Mouse (Mus musculus): Measurements from ENCODE around the gene Lrit2.

The Lrit2 gene

DNA sequence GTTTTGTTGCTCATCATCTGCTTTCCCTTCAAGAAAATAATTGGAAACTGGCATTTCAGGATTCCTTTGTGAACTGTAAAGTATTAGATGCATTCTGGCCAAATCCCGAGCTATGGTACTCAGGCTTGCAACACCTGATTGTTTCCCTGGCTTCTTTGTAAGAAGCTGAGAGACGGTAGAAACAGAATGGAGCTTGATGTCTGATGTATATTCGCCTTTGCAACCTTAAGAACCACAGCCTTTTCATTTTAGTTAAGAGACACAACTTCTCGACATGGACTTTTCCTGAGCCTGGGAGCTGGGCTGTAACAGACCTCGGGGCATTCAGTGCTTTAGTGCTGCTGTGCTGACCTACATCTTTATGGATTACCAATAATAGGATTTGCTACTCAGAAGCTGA lies at the start of gene Lrit2:
Lrit2 (plus strand) TSS at position 301 of the 400 bp plus-strand sequence.
- no peak for DNase-seq (ENCODE audit: low read depth)

DNA sequence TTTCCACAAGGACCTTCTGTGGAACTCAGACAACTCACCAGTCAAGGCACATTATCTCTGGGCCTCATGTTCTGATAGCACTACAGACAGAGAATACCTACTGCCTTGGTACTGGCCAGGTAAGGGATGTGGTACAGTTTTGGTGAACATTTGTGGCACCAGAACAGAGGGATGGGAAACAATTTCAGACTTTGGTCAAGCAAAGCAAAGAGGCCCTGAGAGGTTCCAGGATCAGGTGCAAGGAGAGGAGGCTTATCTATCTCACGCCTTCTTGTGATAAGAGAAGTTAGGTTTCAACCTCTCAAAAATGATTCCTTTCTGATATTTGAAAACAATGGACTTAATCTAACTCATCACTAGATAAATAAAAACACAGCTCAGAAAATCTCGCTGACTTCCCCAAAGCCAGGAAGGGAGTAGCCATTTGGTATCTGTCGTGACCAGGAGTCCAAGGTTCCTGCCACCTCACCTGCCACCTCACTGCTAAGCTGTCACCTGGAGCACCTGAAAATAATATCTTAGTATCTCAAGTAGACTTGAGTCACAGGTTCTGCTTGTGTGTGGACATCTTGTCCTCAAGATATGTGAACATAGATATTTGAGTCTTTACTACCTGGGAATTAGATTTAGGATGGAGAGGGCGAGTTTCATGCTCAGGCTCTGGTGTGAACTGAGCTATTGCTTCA lies 40.3 kb upstream of the Lrit2 start:
- no peak for DNase-seq (ENCODE audit: low read depth)

DNA sequence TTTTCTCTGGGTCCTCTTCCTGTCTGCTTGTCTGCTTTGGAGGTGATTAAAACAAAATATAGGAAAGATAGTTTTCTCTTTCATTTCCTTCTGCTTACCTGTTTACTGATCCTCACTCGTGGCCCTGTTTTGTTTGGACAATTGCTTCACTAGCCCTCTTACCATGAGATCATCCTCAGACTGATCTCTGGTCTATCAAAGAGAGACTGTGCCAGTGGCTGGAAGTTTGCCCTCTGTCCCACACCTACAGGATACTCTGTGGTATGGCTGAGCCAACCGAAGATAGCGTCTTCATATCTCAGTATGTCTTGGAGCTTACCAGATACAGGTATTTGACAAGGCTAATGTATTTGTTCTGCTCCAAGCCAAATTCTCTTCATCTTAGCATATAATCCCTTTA lies 39.8 kb upstream of the Lrit2 start:
- DNase-seq (ENCODE audit: low read depth), result no peak

DNA sequence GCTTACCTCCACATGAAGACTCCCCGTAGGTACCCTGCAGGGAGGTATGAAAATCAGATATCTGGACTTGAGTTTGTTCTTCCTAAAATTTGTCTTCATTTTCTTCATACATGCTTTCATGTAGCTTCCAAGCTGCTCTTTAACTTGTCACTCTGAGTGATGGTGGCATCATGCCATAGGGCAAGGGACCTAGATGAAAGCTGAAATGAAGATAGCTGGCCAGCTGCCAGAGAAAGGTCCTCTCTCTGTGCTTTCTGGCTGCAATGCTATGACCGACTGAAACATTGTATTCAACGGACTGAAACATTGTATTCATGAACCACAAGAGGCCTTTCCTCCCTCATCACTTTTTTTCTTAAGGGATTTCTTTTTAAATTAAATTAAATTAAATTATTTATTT lies 39.2 kb upstream of the Lrit2 start:
- no peak for DNase-seq (ENCODE audit: low read depth)

DNA sequence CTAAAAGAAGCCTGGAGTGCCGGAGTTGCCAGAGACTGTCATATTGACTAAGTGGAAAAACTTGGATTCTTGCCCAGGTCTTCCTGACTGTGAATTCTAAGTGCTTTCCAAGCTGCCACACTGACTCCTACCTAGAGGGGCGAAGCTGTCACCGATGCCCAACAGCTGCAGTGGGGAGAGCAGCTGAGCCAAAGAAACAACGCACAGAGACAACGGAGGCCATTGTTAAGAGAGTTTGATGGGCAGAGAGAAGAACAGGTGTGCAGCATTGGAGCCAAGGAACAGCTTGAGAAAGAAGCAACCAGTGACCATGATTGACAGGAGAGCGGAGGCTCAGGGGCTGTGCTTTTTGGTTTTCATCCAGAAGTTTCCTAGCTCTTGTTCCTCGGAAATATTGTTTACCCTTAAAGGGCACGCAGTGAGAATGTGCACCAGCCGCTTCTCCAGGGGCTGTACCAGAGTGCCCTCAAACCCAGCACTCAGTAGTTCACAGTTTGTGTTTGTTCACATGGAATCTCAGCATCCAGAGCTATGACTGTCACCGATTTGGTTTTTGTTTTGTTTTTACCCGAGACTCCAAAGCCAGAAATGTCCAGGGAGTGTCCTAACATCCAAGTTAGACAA lies 35.1 kb upstream of the Lrit2 start:
- DNase-seq (ENCODE audit: low read depth), result no peak

DNA sequence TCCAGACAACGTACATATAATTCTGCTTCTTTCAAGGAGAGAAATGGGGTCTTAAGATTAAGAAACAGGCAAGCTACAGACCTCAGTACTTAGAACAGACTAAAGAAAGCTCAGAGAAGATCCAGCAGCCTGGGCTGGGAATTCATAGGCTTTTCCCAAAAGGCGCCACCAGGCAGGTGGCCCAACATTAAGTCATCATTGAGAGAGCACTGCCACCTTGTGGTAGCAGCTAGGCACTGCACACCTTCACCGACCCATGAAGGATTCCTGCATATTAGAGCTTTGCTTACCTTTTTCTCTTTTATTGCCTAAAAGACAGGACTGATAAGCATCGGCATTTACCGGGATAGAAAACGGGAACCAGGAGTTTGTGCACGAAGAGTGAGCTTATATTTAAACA lies 34.5 kb upstream of the Lrit2 start:
- DNase-seq (ENCODE audit: low read depth), result peak; percentile 11

DNA sequence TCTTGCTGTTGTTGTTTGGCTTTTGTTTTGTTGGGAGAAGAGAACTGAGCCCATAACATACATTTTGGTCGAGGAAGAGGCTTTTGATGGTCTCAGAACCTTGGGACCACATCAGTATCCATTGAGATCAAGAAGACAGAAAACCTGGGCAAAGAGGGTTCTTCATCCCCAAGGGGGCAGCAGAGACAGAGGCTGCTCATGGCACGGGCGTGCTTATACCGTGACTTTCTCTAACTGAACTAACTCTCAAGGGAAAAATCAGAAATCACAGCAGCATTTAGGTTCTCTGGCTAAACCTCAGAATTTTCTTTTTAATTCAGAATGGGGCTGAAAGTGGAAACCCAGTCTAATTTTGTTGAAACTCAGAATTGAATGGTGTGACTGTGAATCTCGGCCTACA lies 33.3 kb upstream of the Lrit2 start:
- no peak for DNase-seq (ENCODE audit: low read depth)

DNA sequence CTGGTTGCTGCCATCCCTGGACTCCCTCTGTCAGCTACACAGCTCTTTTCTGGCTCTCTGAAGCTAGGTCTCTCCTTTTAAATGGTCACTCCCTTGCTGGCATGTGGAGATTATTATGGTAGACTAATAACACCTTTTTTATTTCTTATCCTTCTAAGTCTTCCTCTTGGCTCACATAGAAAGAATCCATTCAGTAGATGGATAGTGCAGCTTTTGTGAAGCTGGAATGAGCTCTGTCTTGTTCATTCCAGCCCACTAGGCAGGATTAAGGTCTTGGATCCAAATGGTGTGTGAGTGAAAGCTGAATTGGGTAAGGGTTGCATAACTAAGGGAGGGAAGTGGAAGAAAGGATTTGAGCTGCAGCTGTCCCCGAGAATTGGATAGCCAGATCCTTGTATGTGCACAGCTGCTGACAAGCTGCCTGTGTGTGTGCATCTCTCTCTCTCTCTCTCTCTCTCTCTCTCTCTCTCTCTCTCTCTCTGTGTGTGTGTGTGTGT lies 18.8 kb upstream of the Lrit2 start, which contains the start of gene Rgr:
Rgr (minus strand) TSS at position 51 of the 497 bp plus-strand sequence.
- DNase-seq (ENCODE audit: low read depth), result no peak

DNA sequence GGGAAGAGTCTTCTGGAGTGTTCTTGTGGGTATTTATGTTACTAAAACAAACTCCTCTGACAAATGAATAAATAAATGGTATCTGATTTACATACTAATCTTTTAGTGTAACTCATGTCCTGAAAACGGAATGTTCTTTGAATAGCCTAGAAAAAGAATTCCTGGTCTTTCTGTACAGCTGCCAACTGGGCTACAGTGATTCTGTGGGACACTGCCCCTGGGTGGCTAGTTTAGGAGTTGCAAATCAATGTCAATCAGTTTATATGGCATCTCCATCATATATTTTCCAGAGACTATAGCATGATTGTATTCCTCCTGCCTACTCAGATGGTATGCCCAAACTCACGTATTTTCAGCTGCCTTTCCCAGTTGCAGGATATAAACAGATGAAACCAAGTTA lies 2.9 kb upstream of the Lrit2 start:
- no peak for DNase-seq (ENCODE audit: low read depth)

DNA sequence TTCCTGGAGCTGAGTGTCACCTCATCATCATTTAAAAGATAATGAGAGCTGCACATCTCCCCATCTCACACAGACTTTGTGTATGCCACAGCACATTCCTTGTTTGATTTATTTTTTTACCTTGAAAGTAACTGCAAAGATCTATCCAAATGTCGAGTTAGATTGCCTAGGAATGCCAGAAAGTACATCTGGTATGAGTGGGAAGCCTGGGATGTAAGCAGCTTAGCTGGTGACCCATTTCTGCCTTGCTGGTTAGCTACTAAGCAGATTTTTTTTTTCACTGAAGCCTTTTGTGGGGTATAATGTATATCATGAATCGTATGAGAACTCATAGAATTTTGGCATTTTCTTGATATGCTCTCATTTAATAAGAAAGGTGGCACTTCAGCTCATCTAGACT lies 1.1 kb upstream of the Lrit2 start:
- DNase-seq (ENCODE audit: low read depth), result no peak

DNA sequence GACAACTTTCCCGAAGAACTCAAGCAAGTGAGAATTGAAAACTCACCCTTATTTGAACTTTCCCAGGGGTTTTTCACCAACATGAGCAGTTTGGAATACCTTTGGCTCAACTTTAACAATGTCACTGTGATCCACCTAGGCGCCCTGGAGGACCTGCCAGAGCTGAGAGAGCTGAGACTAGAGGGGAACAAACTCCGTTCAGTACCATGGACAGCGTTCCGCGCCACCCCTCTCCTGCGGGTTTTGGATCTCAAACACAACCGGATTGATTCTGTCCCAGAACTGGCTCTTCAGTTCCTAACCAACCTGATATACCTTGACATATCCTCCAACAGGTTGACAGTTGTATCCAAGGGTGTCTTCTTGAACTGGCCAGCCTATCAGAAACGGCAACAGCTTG lies 787 bp downstream of the Lrit2 start:
- DNase-seq (ENCODE audit: low read depth), result peak; percentile 15

DNA sequence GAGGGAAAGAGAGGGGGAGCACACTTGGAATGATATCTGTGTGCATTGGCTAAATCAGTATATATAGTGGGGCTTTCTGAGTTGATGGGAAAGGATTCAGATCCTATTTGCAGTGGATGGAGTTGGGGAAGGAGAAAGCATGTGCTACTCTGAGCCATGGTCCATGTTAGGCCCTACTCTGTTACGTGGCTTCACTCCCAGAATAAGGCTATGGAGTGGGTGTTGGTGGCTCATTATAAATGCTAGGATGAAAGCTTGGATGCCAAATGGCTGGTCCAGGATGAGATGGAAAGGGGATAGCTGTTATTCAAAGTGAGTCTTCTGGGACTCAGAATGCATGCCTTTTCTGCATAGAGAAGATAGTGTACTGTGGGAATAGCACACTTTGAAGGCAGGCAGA lies 13.0 kb downstream of the Lrit2 start:
- DNase-seq (ENCODE audit: low read depth), result no peak

DNA sequence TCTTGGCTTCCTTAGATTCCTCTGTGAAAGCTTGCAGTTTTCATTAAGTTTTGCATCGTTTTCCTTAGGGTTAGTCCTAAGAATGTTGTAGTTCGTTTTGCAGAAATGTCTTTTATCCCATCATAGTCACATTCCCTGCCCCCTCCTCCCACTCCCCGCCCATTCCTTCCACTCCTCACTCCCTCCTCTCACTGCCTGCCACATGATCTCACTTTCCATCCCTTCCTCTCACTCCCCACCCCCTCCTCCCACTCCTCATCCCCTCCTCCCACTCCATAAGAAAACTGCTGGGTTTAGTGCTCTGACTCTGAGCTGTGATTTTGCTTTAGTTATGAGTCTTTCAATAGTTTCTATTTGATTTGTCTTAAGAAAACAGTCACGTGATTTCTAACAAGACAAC lies 16.0 kb downstream of the Lrit2 start:
- no peak for DNase-seq (ENCODE audit: low read depth)

DNA sequence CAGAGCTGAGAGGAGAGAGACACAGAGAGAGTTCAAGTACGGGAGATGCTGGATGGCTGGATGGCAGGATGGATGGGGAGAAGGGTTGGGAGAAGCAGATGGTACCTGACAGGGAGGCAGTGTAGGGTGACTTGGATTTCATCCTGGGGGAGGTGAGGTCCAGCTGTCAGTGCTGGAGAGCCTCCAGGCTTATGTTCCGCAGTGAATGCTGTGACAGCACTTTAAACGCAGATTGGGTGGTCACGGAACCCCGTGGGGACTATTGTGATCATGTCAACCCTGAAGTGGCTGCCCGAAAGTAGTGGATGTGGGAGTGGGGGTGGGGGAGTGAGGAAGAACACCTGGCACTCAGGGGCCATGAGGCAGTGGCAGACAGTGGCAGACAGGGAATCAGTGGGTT lies 26.7 kb downstream of the Lrit2 start:
- DNase-seq (ENCODE audit: low read depth), result no peak

DNA sequence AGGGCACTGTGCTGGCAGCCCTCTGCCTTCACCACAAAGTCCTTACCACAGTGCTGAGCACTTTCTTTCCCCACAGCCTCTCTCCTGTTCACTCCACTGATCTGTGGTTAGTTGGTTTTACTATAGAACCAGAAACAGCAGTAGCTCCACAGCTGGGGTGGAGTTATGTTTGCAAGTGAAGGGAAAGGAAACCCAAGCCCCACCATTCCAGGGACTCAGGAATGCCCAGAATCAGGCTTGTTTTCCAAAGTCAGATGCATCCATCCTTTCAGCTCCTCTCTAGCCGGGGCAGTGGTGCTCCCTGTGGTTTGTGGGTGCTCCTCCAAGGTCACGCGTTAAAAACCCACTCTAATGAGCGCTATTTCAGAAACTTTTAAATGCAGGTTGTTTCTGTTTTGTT lies 27.8 kb downstream of the Lrit2 start:
- DNase-seq (ENCODE audit: low read depth), result no peak

DNA sequence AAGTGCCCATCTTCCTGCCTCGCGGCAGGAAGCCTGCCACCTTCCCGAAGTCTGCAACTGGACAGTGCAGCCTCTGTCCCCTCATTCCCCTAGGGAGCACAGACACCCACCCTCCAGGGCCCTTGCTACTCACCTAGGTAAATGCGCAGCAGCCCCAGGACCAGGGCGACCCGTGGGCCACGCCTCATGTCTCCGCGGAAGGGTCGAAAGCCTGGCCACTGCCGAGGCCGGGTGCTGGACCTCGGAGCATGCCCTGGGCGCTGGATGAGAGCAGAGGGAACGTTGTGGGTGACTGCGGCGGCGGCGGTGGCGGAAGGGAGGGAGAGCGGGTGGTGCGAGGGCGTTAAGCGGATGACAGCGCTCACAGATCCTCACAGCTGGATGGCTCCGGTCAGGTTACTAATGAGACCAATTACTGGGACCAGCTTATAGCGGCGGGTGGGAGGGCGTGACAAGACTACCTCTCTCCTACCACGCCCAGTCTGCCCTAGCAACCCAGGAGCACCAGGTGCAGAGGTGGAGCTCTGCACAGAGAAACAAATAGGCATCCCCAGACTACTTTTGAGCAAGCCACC lies 30.3 kb downstream of the Lrit2 start, which contains the start of gene Cdhr1:
Cdhr1 (minus strand) TSS at position 392 of the 575 bp plus-strand sequence.
- no peak for DNase-seq (ENCODE audit: low read depth)

DNA sequence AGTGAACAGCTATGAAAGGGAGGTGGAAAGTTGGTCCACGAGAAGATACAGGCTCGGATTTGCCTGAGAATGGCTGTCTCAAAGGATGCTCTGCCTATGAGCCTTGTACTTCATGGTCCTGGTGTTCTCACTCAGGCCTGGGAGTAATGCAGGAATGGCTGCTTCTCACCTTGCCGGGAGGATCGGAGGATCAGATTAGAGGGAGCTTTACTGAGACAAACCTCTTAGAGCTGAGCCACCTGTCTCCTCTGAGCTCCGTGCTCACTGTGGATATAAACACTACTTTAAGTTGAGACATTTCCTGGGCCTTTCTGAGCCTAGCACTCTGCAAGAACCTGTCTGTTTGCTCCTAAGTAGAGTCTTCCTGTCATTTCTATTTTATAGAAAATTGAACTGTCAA lies 33.8 kb downstream of the Lrit2 start:
- DNase-seq (ENCODE audit: low read depth), result no peak

DNA sequence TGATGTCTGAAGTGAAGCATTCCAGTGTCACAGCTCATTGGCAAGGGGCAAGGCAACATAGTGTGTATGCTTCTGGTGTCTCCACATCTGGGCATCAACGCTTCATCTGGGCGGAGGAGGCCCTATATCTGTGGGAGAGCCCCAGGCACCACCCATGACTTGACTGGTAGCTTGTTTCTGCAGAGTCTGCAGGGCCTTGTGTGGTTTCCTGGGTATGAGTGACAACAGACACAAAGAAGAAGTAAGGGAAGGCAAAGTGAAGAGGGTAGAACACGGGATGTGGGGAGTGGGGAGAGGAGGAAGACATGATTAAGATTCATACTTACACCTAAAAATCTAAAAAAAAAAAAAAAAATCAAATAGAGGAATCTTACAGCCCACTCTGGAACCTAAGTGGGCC lies 34.8 kb downstream of the Lrit2 start:
- DNase-seq (ENCODE audit: low read depth), result no peak

DNA sequence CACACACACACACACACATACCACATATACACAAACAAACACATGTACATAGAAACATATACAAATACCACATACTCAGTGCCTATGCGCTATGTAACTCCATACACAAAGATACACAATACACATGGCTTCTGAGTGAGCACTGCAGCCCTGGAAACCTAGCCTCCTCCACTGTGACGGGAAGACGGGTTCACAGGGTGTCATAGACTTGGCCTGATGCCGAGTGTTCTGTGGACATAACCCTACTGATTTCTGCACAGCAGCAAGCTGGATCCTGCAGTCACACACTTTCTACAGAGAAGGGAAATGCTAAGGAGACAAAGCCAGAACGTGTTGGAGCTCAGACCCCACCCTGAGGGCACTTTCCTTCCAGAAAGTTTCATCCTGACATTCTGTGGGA lies 37.0 kb downstream of the Lrit2 start:
- no peak for DNase-seq (ENCODE audit: low read depth)

DNA sequence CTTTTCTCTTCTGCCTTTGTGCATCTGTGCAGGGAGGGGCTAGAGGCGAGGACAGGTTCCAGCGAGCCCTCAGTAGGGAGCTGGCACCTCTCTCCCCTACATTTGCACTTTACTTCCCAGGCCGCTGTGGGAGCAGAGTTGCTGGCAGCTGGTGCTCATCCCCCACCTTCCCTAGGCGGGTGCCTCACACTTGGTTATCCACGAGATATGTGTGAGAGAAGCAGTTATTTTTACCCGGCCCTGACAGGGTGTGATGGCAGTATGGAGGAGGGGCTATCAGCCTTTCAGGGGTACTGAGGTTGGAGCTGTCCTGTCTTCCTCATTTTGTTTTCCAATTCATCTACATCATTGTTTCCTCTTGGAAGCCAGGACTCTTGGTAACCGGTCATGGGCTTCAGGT lies 38.1 kb downstream of the Lrit2 start:
- DNase-seq (ENCODE audit: low read depth), result no peak

DNA sequence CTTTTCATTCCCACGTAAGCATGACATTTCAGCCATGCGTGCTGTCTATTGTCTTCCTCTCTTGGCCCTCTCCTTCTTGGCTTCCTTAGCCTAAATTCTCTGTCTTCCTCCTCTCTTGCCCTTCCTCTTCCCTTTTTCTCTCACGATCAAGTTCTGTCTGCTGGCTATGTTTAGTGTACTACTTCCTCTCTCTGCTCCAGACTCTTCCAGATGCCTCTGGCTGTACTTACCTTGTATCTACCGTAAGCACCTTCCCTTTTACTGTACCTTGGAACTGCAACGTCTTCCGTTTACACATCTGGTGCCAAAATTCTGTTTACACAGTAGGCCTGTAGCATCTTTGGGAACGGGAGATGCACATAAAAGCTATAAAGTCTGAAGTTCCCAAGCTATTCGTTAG lies 41.7 kb downstream of the Lrit2 start:
- DNase-seq (ENCODE audit: low read depth), result no peak

DNA sequence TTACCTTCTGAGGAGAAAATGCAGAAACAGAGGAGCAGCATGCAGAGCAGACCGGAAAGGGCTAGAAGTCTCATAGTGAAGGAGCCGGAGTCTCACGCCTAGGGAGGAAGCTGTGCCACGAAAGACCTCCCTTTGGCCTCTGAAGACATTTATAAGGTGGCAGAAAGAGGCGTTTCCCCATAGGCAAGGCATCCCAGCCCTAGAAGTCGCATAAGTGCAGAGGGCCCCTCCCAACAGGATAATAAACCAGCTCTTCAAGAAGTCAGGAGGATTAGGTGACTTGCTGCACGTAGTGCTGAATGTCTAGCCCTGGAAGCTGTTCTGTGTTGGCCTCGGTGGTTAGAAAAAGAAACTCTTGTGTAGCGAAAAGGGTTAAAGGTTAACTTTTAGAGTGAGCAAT lies 42.2 kb downstream of the Lrit2 start:
- no peak for DNase-seq (ENCODE audit: low read depth)

DNA sequence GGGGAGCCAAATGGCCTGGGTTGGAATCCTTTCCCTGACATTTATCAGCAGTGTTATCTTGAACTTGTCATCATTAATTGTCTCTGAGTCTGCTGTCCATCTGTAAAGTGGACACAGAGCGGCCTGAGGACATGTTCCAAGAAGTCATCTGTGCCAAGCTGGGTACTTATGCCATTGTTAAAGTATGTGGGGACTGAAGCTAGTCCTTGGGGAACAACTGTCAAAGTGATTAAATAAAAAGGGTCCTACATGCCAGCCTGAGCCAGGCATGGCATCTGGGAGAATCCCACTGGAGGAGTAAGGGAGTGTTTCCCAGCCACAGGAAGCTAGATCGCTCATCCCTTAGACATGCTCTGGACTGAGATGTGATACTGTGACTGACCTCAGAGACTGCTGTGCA lies 42.7 kb downstream of the Lrit2 start:
- DNase-seq (ENCODE audit: low read depth), result no peak

DNA sequence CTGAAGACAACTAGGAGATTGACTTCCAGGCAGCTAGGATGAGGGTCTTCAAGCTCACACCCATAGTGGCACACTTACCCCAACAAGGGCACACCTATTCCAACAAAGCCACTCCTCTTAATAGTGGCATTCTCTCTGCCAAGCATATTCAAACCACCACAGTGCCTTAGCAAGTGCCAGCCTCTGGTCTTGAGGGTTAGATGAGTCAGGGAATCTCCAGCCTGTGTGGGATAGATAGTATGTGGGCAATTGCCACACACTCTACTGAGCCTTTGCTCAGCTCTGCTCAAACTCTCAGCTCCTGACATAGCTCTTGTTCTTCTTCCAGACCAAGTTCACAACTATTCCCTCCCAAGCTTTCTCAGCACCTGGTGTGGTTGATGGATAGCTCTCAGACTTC lies 43.6 kb downstream of the Lrit2 start:
- no peak for DNase-seq (ENCODE audit: low read depth)

Measured in c-Kit-positive CD71-positive TER-119-negative erythroid progenitor cells, embryonic 14.5 days (primary cell).